Mouse (Mus musculus): ENCODE data around the gene Naa20. TPM values are rescaled to one million over a fixed set of nuclear protein-coding genes. Genes with fewer than 3 reads are reported as not detected.
A peak's percentile ranks its signal among the peaks of the same experiment; 100 is the strongest.
"Not testable (repeated sequence)": the region's sequence is repeated elsewhere in the genome, so short reads cannot be mapped to it uniquely, and the experiment has no call there.

Naa20 gene
- polyA plus RNA-seq, 1 experiment from 2014 or later = 118 TPM

DNA sequence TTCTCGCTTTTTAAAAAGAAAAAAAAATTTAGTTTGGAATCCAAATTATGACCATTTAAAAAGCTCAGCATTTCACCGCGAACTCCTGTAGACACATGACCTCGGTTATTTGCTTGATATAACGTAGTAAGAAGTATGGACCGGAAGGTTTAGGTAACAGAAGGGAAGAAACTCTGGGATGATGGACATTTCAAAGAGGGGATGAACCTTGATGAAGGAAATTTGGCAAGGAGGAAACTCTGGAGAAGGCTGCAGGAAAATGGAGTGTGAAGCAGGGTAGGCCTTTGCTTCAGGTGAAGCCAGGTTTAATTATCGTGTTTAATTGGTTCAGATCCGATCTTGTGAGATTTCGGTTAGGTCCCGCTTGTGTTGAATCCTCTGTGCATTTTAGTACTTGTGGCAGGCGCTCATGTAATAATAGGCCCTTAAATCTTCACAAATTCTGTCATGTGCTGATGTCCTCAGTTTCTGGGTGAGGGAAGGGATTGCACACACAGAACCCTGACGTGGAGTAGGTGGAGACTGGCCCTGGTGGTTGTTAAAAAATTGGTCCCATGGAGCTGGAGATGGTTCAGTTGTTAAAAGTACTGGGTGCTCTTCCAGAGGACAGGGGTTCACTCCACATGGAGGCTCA lies 2.2 kb downstream of the Naa20 start:
- Histone ChIP-seq H3K9ac (replicated peaks; ENCODE audit: low read depth) (peak overlapping the region; percentile 76; the same call in 1 of the 2 replicates), H3K4me1 (ENCODE audit: insufficient read depth, low read depth, low read length) (peaks cover 8% of the 10 kb centered on the region; the same call in 1 of the 2 replicates), H3K4me3 (ENCODE audit: low read depth, low read length) (peak overlapping the region; percentile 96), H3K27ac (ENCODE audit: low read length) (no peak overlapping the region), H3K9me3 (ENCODE audit: low read length) (no peaks in the 10 kb centered on the region), H3K36me3 (ENCODE audit: insufficient read depth, low read length) (0 out of 2 replicates have a peak, but pooled peaks cover 6% of the 10 kb centered on the region), H3K4me2 (replicated peaks; ENCODE audit: low read depth, low read length) (peak overlapping the region; percentile 63; the same call in 1 of the 2 replicates), H3K27me3 (replicated peaks; ENCODE audit: insufficient read depth, low read length) (no peaks in the 10 kb centered on the region)
- TF ChIP-seq EP300 (IDR thresholded peaks at IDR 0.05) (no peak), CTCF (IDR thresholded peaks at IDR 0.05) (no peak)
- 24% methylated on average over 12 of the region's 12 CpGs for WGBS
- no peak for ATAC-seq
- DNase-seq (ENCODE audit: low spot score) = no peak

GRCm38 (mm10) chr2:145905156-145905555 lies 3.3 kb downstream of the Naa20 start:
- H3K27ac ChIP-seq (ENCODE audit: low read length) = no peak overlapping the region
- 0 out of 2 replicates have a peak, but pooled peaks cover 8% of the 10 kb centered on the region for H3K36me3 ChIP-seq (ENCODE audit: insufficient read depth, low read length)
- DNase-seq (ENCODE audit: low spot score) (no peak), ATAC-seq (no peak)
- H3K9me3 ChIP-seq (ENCODE audit: low read length) = no peaks in the 10 kb centered on the region
- H3K4me1 ChIP-seq (ENCODE audit: insufficient read depth, low read depth, low read length) = peaks cover 8% of the 10 kb centered on the region; the same call in 1 of the 2 replicates
- H3K4me3 ChIP-seq (ENCODE audit: low read depth, low read length) = no peak overlapping the region
- TF ChIP-seq EP300 (IDR thresholded peaks at IDR 0.05) (no peak), CTCF (IDR thresholded peaks at IDR 0.05) (no peak)
- H3K4me2 ChIP-seq (replicated peaks; ENCODE audit: low read depth, low read length) = no peak overlapping the region
- no peak overlapping the region for H3K9ac ChIP-seq (replicated peaks; ENCODE audit: low read depth)
- WGBS = 74% methylated on average over 6 of the region's 6 CpGs
- no peaks in the 10 kb centered on the region for H3K27me3 ChIP-seq (replicated peaks; ENCODE audit: insufficient read depth, low read length)

GRCm38 (mm10) chr2:145905884-145906283 lies 4.0 kb downstream of the Naa20 start:
- H3K27ac ChIP-seq (ENCODE audit: low read length); DNase-seq (ENCODE audit: low spot score); H3K4me3 ChIP-seq (ENCODE audit: low read depth, low read length); H3K4me2 ChIP-seq (replicated peaks; ENCODE audit: low read depth, low read length); ATAC-seq; H3K4me1 ChIP-seq (ENCODE audit: insufficient read depth, low read depth, low read length); H3K9me3 ChIP-seq (ENCODE audit: low read length); H3K9ac ChIP-seq (replicated peaks; ENCODE audit: low read depth); H3K27me3 ChIP-seq (replicated peaks; ENCODE audit: insufficient read depth, low read length): not testable (repeated sequence)
- H3K36me3 ChIP-seq (ENCODE audit: insufficient read depth, low read length) = peaks cover 14% of the 10 kb centered on the region; the same call in 1 of the 2 replicates
- 33% methylated on average over 4 of the region's 4 CpGs for WGBS
- peak; percentile 55 for TF ChIP-seq CTCF (IDR thresholded peaks at IDR 0.05)

- Histone ChIP-seq H3K27me3 (replicated peaks; ENCODE audit: insufficient read depth, low read length) (no peaks in the 10 kb centered on the region), H3K9ac (replicated peaks; ENCODE audit: low read depth) (no peak overlapping the region), H3K4me3 (ENCODE audit: low read depth, low read length) (no peak overlapping the region), H3K9me3 (ENCODE audit: low read length) (no peaks in the 10 kb centered on the region), H3K4me2 (replicated peaks; ENCODE audit: low read depth, low read length) (no peak overlapping the region), H3K27ac (ENCODE audit: low read length) (no peak overlapping the region), H3K4me1 (ENCODE audit: insufficient read depth, low read depth, low read length) (no peaks in the 10 kb centered on the region), H3K36me3 (ENCODE audit: insufficient read depth, low read length) (peaks cover 34% of the 10 kb centered on the region)
- peak; percentile 35; the same call in 1 of the 2 replicates for TF ChIP-seq CTCF (IDR thresholded peaks at IDR 0.05)
- TF ChIP-seq EP300 (IDR thresholded peaks at IDR 0.05) = no peak
- no peak for ATAC-seq
- no peak for DNase-seq (ENCODE audit: low spot score)
- 86% methylated on average over 8 of the region's 8 CpGs for WGBS
These were observed 19.2 kb downstream of the Naa20 start for GRCm38 (mm10) chr2:145920941-145921650.

- Histone ChIP-seq H3K4me2 (replicated peaks; ENCODE audit: low read depth, low read length) (peak within 1 kb of the TSS; percentile 88), H3K4me3 (ENCODE audit: low read depth, low read length) (peak within 1 kb of the TSS; percentile 81), H3K36me3 (ENCODE audit: insufficient read depth, low read length) (peaks cover 12% of the 10 kb centered on the region; the same call in 1 of the 2 replicates), H3K9me3 (ENCODE audit: low read length) (no peaks in the 10 kb centered on the region), H3K4me1 (ENCODE audit: insufficient read depth, low read depth, low read length) (peaks cover 8% of the 10 kb centered on the region; the same call in 1 of the 2 replicates), H3K27ac (ENCODE audit: low read length) (peak within 1 kb of the TSS; percentile 69; the same call in 1 of the 2 replicates), H3K27me3 (replicated peaks; ENCODE audit: insufficient read depth, low read length) (no peaks in the 10 kb centered on the region), H3K9ac (replicated peaks; ENCODE audit: low read depth) (peak within 1 kb of the TSS; percentile 84)
- TF ChIP-seq EP300 (IDR thresholded peaks at IDR 0.05) (no peak), CTCF (IDR thresholded peaks at IDR 0.05) (no peak)
- DNase-seq (ENCODE audit: low spot score) (peak; percentile 97), ATAC-seq (peak; percentile 99)
- WGBS = under 1% methylated on average over 61 of the region's 61 CpGs
These were observed 32.7 kb downstream of the Naa20 start, which contains the start of the genes Cfap61 and Crnkl1 for GRCm38 (mm10) chr2:145934339-145935231. Gene Cfap61, plus strand, starts transcription at chr2:145934784. Gene Crnkl1, minus strand, starts transcription at chr2:145935014.

Measured in lung, postnatal 0 days (tissue).